Mouse (Mus musculus) cortical plate, adult 2 months (tissue): Measurements from ENCODE around the gene Gys1.

Source experiments
- CTCF ChIP-seq: fragments of 200-500 bp; IDR thresholded peaks from 2 replicates; pipeline ENCODE4 v1.5.1; 2011; ENCODE audit warnings: mild to moderate bottlenecking, control low read depth, low read length; ENCODE audit not compliant: insufficient read depth; ENCODE audit errors: extremely low read depth
- POLR2A ChIP-seq: fragments of 200-500 bp; IDR thresholded peaks from 2 replicates; pipeline ENCODE4 v1.6.1; 2011; ENCODE audit warnings: mild to moderate bottlenecking, low read length, control low read depth; ENCODE audit not compliant: insufficient read depth; ENCODE audit errors: extremely low read depth

- no peak for TF ChIP-seq CTCF
- TF ChIP-seq POLR2A: no peak
These were observed 19.9 kb upstream of the Gys1 start for GRCm38 (mm10) chr7:45414740-45415224.
